Mouse (Mus musculus) left cerebral cortex, adult 9 months (tissue): ENCODE measurements around the gene Eif1.
A peak's percentile ranks its signal among the peaks of the same experiment; 100 is the strongest.
"Not testable (repeated sequence)": the region's sequence is repeated elsewhere in the genome, so short reads cannot be mapped to it uniquely, and the experiment has no call there.

Source experiments
- DNase-seq, 2 experiments: peaks; one replicate each; pipeline ENCODE4 v3.0.0; 2022; ENCODE audit warnings: low spot score in 2 of 2

The Eif1 gene

GRCm38 (mm10) chr11:100312096-100312679 lies 7.5 kb upstream of the Eif1 start:
- peak; percentile 55 to 67 for DNase-seq

GRCm38 (mm10) chr11:100313424-100313823 lies 6.3 kb upstream of the Eif1 start:
- DNase-seq = no peak

GRCm38 (mm10) chr11:100315439-100315838 lies 4.2 kb upstream of the Eif1 start:
- DNase-seq = no peak

- DNase-seq = no peak
These were observed 1.8 kb upstream of the Eif1 start for GRCm38 (mm10) chr11:100317826-100318380.

GRCm38 (mm10) chr11:100318529-100319451 lies 895 bp upstream of the Eif1 start:
- DNase-seq = no peak

- peak; percentile 89 to 95 for DNase-seq
These were observed 516 bp downstream of the Eif1 start for GRCm38 (mm10) chr11:100320172-100320630.

GRCm38 (mm10) chr11:100320701-100321410 lies 1.2 kb downstream of the Eif1 start:
- DNase-seq = not testable (repeated sequence)

GRCm38 (mm10) chr11:100321479-100322305 lies 2.0 kb downstream of the Eif1 start:
- DNase-seq = not testable (repeated sequence)

GRCm38 (mm10) chr11:100322591-100323258 lies 3.0 kb downstream of the Eif1 start:
- no peak for DNase-seq

GRCm38 (mm10) chr11:100323578-100323977 lies 3.9 kb downstream of the Eif1 start:
- DNase-seq = peak in 1 of 2 experiments; percentile 64

- no peak for DNase-seq
These were observed 5.5 kb downstream of the Eif1 start for GRCm38 (mm10) chr11:100325062-100325629.

GRCm38 (mm10) chr11:100327316-100327715 lies 7.6 kb downstream of the Eif1 start:
- no peak for DNase-seq

- no peak for DNase-seq
These were observed 8.1 kb downstream of the Eif1 start for GRCm38 (mm10) chr11:100327761-100328160.

- DNase-seq = peak in 1 of 2 experiments; percentile 55
These were observed 10.6 kb downstream of the Eif1 start for GRCm38 (mm10) chr11:100330235-100330634.

- not testable (repeated sequence) for DNase-seq
These were observed 11.2 kb downstream of the Eif1 start for GRCm38 (mm10) chr11:100330816-100331375.

GRCm38 (mm10) chr11:100332766-100333515 lies 13.3 kb downstream of the Eif1 start:
- DNase-seq = peak in 1 of 2 experiments; percentile 74

GRCm38 (mm10) chr11:100333944-100334457 lies 14.3 kb downstream of the Eif1 start, which contains the start of gene Gast:
Gene Gast (plus strand): TSS chr11:100334407.
- no peak for DNase-seq

GRCm38 (mm10) chr11:100335731-100336130 lies 16.0 kb downstream of the Eif1 start:
- no peak for DNase-seq

GRCm38 (mm10) chr11:100344269-100344668 lies 24.6 kb downstream of the Eif1 start:
- DNase-seq = no peak
